Mouse (Mus musculus): ENCODE measurements at regions not wholly inside any gene's neighbourhood (a gene's known extent, or its start where the extent isn't known, plus 50 kb on each side); places are given as distances from the start of the nearest gene placed in this dataset.

DNA sequence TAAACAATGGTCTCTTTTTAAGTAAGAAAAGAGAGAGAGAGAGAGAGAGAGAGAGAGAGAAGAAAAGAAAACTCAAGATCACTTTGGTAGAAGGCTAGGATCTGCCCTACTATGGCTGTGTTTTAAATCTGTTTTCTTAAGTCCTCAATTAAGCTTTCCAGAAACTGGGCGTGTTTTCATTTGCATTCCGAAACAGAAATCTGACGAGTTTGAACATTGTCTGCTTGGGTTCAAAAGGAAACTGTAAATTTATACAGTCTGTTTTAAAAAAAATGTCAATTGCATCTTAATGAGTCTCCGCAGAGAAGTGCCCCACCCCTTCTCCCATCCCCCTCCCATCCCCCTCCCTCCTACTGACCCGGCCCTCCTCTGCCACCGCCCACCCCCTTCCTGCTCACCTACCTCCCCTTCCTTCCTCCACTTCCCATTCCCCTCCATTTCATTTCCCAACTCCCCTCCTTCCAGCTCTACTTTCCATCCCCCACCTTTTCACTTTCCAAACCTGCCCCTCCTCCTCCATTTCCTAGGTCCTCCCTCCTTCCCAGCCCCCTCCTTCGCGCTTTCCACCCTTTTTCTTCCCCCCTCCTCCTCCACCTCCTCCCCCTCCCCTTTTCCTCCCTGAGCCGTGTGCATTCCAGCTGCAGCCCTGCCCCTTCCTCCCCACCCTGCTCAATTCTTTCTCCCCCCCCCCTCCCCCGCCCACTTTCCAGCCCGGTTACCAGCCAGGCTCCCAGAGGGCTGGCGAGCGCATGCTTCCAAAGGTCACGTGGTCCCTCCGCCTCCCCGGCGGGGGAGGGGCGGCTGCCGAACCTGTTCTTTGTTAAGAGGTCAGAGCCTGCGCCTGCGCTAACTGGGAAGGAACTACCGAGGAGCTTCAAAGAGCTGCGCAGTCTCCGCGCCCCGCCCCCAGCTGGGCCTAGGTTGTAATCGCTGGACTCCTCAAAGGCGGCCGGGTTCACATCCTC, 77.7 kb upstream of the Tbl1x start:
- DNase-seq (ENCODE audit: low read depth, low spot score): peak; percentile 96

DNA sequence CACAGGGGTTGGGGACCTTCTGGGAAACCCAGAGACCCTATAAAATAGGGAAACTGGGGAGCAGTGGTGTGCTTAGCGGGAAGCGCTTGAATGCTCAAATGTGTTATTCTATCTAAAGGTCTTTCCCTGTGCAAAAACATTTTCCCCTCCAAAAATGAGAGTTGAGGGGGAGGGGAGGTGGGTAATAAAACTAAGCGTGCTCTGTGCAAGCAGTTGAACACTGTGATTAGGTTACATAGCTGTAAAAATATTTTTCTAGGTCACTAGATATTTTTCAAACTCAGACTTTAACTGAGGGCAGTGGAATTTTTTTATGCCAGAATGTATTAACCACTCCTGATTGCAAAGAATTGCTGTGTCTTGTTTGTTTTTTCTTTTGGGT, 77.0 kb upstream of the Tbl1x start:
- no peak for DNase-seq (ENCODE audit: low read depth, low spot score)

GRCm38 (mm10) chrX:77443852-77444492, 66.8 kb upstream of the Tbl1x start:
- DNase-seq (ENCODE audit: low read depth, low spot score): no peak

DNA sequence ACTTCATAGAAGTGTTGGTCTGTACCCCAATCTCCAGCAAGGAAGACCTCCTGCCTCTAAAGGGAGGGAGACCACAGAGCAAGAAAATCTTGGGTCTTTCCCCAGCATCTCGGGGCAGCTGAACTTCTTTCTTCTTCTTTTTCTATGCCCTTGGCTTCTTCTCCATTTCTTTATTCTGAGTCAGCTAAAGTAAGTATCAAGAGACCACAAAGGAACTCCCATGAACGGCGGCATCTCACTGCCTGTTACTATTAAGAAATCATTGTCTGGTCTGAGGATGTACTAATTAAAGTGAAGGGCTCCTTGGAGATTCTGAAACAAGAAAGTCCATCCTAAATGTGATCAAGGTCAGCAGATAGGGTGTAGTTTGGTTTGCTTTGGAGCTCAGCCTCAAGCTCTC, 64.1 kb upstream of the Tbl1x start:
- no peak for DNase-seq (ENCODE audit: low read depth, low spot score)

GRCm38 (mm10) chrX:77451977-77452675, 58.7 kb upstream of the Tbl1x start:
- no peak for DNase-seq (ENCODE audit: low read depth, low spot score)
